Mouse (Mus musculus) kidney, postnatal 4 days (tissue): ENCODE measurements around the gene Plekhh3.
A peak's percentile ranks its signal among the peaks of the same experiment; 100 is the strongest.

Experiments used
- DNase-seq, 2 experiments: peaks; one replicate each; pipeline ENCODE4 v3.0.0; 2021; ENCODE audit warnings: mixed read lengths in 2 of 2

Gene Plekhh3

GRCm38 (mm10) chr11:101170811-101171610 is at the start of gene Plekhh3:
Gene Plekhh3, minus strand, starts transcription at chr11:101171351.
- peak; percentile 94 to 97 for DNase-seq

- no peak for DNase-seq
Observed at GRCm38 (mm10) chr11:101220853-101221252, 49.7 kb upstream of the Plekhh3 start.

GRCm38 (mm10) chr11:101218436-101219055 is 47.4 kb upstream of the Plekhh3 start:
- no peak for DNase-seq

- DNase-seq, result no peak
Observed at GRCm38 (mm10) chr11:101216936-101217335, 45.8 kb upstream of the Plekhh3 start.

GRCm38 (mm10) chr11:101211970-101212369 is 40.8 kb upstream of the Plekhh3 start:
- DNase-seq, result peak in 1 of 2 experiments; percentile 27

GRCm38 (mm10) chr11:101200986-101201385 is 29.8 kb upstream of the Plekhh3 start:
- DNase-seq, result peak in 1 of 2 experiments; percentile 52

GRCm38 (mm10) chr11:101199555-101199954 is 28.4 kb upstream of the Plekhh3 start:
- DNase-seq, result no peak

GRCm38 (mm10) chr11:101196175-101196574 is 25.0 kb upstream of the Plekhh3 start:
- DNase-seq, result no peak

GRCm38 (mm10) chr11:101195571-101195970 is 24.4 kb upstream of the Plekhh3 start:
- DNase-seq, result no peak

GRCm38 (mm10) chr11:101195101-101195500 is 23.9 kb upstream of the Plekhh3 start:
- no peak for DNase-seq

- DNase-seq, result no peak
Observed at GRCm38 (mm10) chr11:101194643-101195042, 23.5 kb upstream of the Plekhh3 start.

- no peak for DNase-seq
Observed at GRCm38 (mm10) chr11:101194137-101194536, 23.0 kb upstream of the Plekhh3 start.

- no peak for DNase-seq
Observed at GRCm38 (mm10) chr11:101193076-101193475, 21.9 kb upstream of the Plekhh3 start.

GRCm38 (mm10) chr11:101192646-101193045 is 21.5 kb upstream of the Plekhh3 start:
- no peak for DNase-seq

GRCm38 (mm10) chr11:101191919-101192470 is 20.8 kb upstream of the Plekhh3 start:
- DNase-seq, result no peak

GRCm38 (mm10) chr11:101190913-101191907 is 20.1 kb upstream of the Plekhh3 start:
- DNase-seq, result peak in 1 of 2 experiments; percentile 44

GRCm38 (mm10) chr11:101190181-101190912 is 19.2 kb upstream of the Plekhh3 start:
- DNase-seq, result peak in 1 of 2 experiments; percentile 57

GRCm38 (mm10) chr11:101189495-101190180 is 18.5 kb upstream of the Plekhh3 start:
- DNase-seq, result peak; percentile 73 to 82

GRCm38 (mm10) chr11:101188166-101188805 is 17.1 kb upstream of the Plekhh3 start:
- no peak for DNase-seq

- DNase-seq, result no peak
Observed at GRCm38 (mm10) chr11:101187541-101187940, 16.4 kb upstream of the Plekhh3 start.
